Mouse (Mus musculus) MEL (cell line): ENCODE measurements at regions not wholly inside any gene's neighbourhood (a gene's known extent, or its start where the extent isn't known, plus 50 kb on each side); places are given as distances from the start of the nearest gene placed in this dataset.

ENCODE experiments used
- DNase-seq: peaks from one replicate; pipeline ENCODE4 v3.0.0; 2011; ENCODE audit warnings: low read depth, low spot score
- H3K27ac ChIP-seq: 2 replicates; pipeline ENCODE4 v1.5.1; 2012; ENCODE audit warnings: low read depth, mild to moderate bottlenecking, control low read depth, low read length, moderate library complexity; ENCODE audit not compliant: control insufficient read depth
- H3K27me3 ChIP-seq, 2 experiments: fragments of 150-350 bp in 1 of 2; sonication (generic) in 1 of 2; 2 replicates each; pipeline ENCODE4 v1.6.1; 2012; ENCODE audit warnings: low read length in 2 of 2, mild to moderate bottlenecking in 2 of 2, improper control_type of control experiment in 1 of 2, moderate library complexity in 1 of 2; ENCODE audit not compliant: insufficient read depth in 2 of 2, control insufficient read depth in 1 of 2
- H3K36me3 ChIP-seq, 2 experiments: 2 replicates each; pipeline ENCODE4 v1.6.1; 2012 to 2014; ENCODE audit warnings: low read length in 2 of 2, improper control_type of control experiment in 1 of 2, inconsistent platforms in 1 of 2, mild to moderate bottlenecking in 1 of 2; ENCODE audit not compliant: insufficient read depth in 2 of 2, control insufficient read depth in 1 of 2
- H3K4me1 ChIP-seq, 2 experiments: fragments of 150-350 bp in 1 of 2; sonication (generic) in 1 of 2; 2 replicates each; pipeline ENCODE4 v1.6.1; 2012; ENCODE audit warnings: low read length in 2 of 2, improper control_type of control experiment in 1 of 2, mild to moderate bottlenecking in 1 of 2; ENCODE audit not compliant: insufficient read depth in 2 of 2, control insufficient read depth in 1 of 2
- H3K4me3 ChIP-seq, 2 experiments: fragments of 150-350 bp in 1 of 2; sonication (generic) in 1 of 2; 2 replicates each; pipeline ENCODE4 v1.5.1; 2012; ENCODE audit warnings: low read depth in 2 of 2, low read length in 2 of 2, mild to moderate bottlenecking in 2 of 2, moderate library complexity in 2 of 2, control low read depth in 1 of 2, improper control_type of control experiment in 1 of 2; ENCODE audit not compliant: control insufficient read depth in 1 of 2, insufficient read depth in 1 of 2
- H3K79me2 ChIP-seq: 2 replicates; pipeline ENCODE4 v1.6.1; 2012; ENCODE audit warnings: mild to moderate bottlenecking, low read length, moderate library complexity; ENCODE audit not compliant: control insufficient read depth, poor library complexity, insufficient read depth
- H3K9ac ChIP-seq: 2 replicates; pipeline ENCODE4 v1.6.1; 2012; ENCODE audit warnings: low read depth, mild to moderate bottlenecking, control low read depth, low read length, moderate library complexity; ENCODE audit not compliant: control insufficient read depth, poor library complexity, severe bottlenecking
- H3K9me3 ChIP-seq: fragments of 150-350 bp; sonication (generic); replicated peaks from 2 replicates; pipeline ENCODE4 v1.6.1; 2012; ENCODE audit warnings: mild to moderate bottlenecking, low read length, improper control_type of control experiment, moderate library complexity; ENCODE audit not compliant: insufficient read depth
- BHLHE40 ChIP-seq: IDR thresholded peaks from 2 replicates; pipeline ENCODE4 v1.6.1; 2012; ENCODE audit warnings: low read depth, mild to moderate bottlenecking, inconsistent platforms, low read length, improper control_type of control experiment, borderline replicate concordance
- CHD1 ChIP-seq: IDR thresholded peaks from 2 replicates; pipeline ENCODE4 v1.6.1; 2012; ENCODE audit warnings: low read depth, mild to moderate bottlenecking, inconsistent platforms, low read length, improper control_type of control experiment
- CHD2 ChIP-seq: IDR thresholded peaks from 2 replicates; pipeline ENCODE4 v1.6.1; 2011; ENCODE audit warnings: low read length, improper control_type of control experiment
- CTCF ChIP-seq, 3 experiments: IDR thresholded peaks in 2 of 3; conservative IDR thresholded peaks in 1 of 3; 2 replicates each; pipeline ENCODE4 v1.5.1; 2011 to 2012; ENCODE audit warnings: low read length in 3 of 3, low read depth in 2 of 3, mild to moderate bottlenecking in 2 of 3, improper control_type of control experiment in 1 of 3, inconsistent platforms in 1 of 3, mixed read lengths in 1 of 3, moderate library complexity in 1 of 3; ENCODE audit not compliant: control insufficient read depth in 1 of 3, insufficient read depth in 1 of 3, poor library complexity in 1 of 3, severe bottlenecking in 1 of 3
- E2F4 ChIP-seq: IDR thresholded peaks from 2 replicates; pipeline ENCODE4 v1.6.1; 2011; ENCODE audit warnings: low read depth, low read length, improper control_type of control experiment, borderline replicate concordance
- ELF1 ChIP-seq: IDR thresholded peaks from 2 replicates; pipeline ENCODE4 v1.6.1; 2014; ENCODE audit warnings: low read depth, mild to moderate bottlenecking, inconsistent platforms, low read length, improper control_type of control experiment, moderate library complexity
- EP300 ChIP-seq, 2 experiments: IDR thresholded peaks; 2 replicates each; pipeline ENCODE4 v1.6.1; 2011; ENCODE audit warnings: improper control_type of control experiment in 2 of 2, low read length in 2 of 2, low read depth in 1 of 2, mild to moderate bottlenecking in 1 of 2
- GABPA ChIP-seq: IDR thresholded peaks from 2 replicates; pipeline ENCODE4 v1.6.1; 2012; ENCODE audit warnings: low read depth, mild to moderate bottlenecking, inconsistent platforms, low read length, improper control_type of control experiment, moderate library complexity
- GATA1 ChIP-seq: IDR thresholded peaks from 2 replicates; pipeline ENCODE4 v1.6.1; 2011; ENCODE audit warnings: low read depth, low read length, improper control_type of control experiment
- JUND ChIP-seq: IDR thresholded peaks from 2 replicates; pipeline ENCODE4 v1.6.1; 2011; ENCODE audit warnings: low read depth, mild to moderate bottlenecking, improper control_type of control experiment, low read length
- KAT2A ChIP-seq: conservative IDR thresholded peaks from 2 replicates; pipeline ENCODE4 v1.6.1; 2012; ENCODE audit warnings: low read depth, low read length, improper control_type of control experiment, inconsistent platforms
- MAX ChIP-seq: IDR thresholded peaks from 2 replicates; pipeline ENCODE4 v1.6.1; 2011; ENCODE audit warnings: low read length, improper control_type of control experiment
- MAZ ChIP-seq: IDR thresholded peaks from 2 replicates; pipeline ENCODE4 v1.6.1; 2012; ENCODE audit warnings: low read depth, mild to moderate bottlenecking, inconsistent platforms, low read length, improper control_type of control experiment
- MYC ChIP-seq: IDR thresholded peaks from 2 replicates; pipeline ENCODE4 v1.6.1; 2011; ENCODE audit warnings: low read depth, mild to moderate bottlenecking, low read length, improper control_type of control experiment, moderate library complexity
- NELFE ChIP-seq: IDR thresholded peaks from 2 replicates; pipeline ENCODE4 v1.6.1; 2011; ENCODE audit warnings: low read depth, low read length, improper control_type of control experiment
- POLR2AphosphoS2 ChIP-seq: IDR thresholded peaks from 2 replicates; pipeline ENCODE4 v1.6.1; 2011; ENCODE audit warnings: low read length, improper control_type of control experiment
- POLR2AphosphoS5 ChIP-seq: IDR thresholded peaks from 2 replicates; pipeline ENCODE4 v1.6.1; 2012; ENCODE audit warnings: low read depth, borderline replicate concordance, mild to moderate bottlenecking, inconsistent platforms, low read length, moderate library complexity, mixed read lengths
- SIN3A ChIP-seq: IDR thresholded peaks from 2 replicates; pipeline ENCODE4 v1.6.1; 2012; ENCODE audit warnings: low read length, improper control_type of control experiment, inconsistent platforms
- SMC3 ChIP-seq: IDR thresholded peaks from 2 replicates; pipeline ENCODE4 v1.6.1; 2011; ENCODE audit warnings: low read depth, low read length, improper control_type of control experiment
- TAL1 ChIP-seq: IDR thresholded peaks from 2 replicates; pipeline ENCODE4 v1.6.1; 2012; ENCODE audit warnings: mild to moderate bottlenecking, inconsistent platforms, low read length, moderate library complexity, mixed read lengths
- USF1 ChIP-seq: IDR thresholded peaks from 2 replicates; pipeline ENCODE4 v1.6.1; 2014; ENCODE audit warnings: low read depth, mild to moderate bottlenecking, inconsistent platforms, low read length, improper control_type of control experiment, moderate library complexity
- USF2 ChIP-seq, 2 experiments: IDR thresholded peaks; 2 replicates each; pipeline ENCODE4 v1.6.1; 2011 to 2012; ENCODE audit warnings: improper control_type of control experiment in 2 of 2, low read length in 2 of 2, borderline replicate concordance in 1 of 2, inconsistent platforms in 1 of 2, low read depth in 1 of 2, mild to moderate bottlenecking in 1 of 2; ENCODE audit not compliant: insufficient read depth in 1 of 2
- ZC3H11A ChIP-seq: IDR thresholded peaks from 2 replicates; pipeline ENCODE4 v1.6.1; 2012; ENCODE audit warnings: low read depth, mild to moderate bottlenecking, inconsistent platforms, low read length, improper control_type of control experiment
- ZKSCAN1 ChIP-seq: IDR thresholded peaks from 2 replicates; pipeline ENCODE4 v1.6.1; 2012; ENCODE audit warnings: low read depth, mild to moderate bottlenecking, inconsistent platforms, low read length, improper control_type of control experiment, moderate library complexity

GRCm38 (mm10) chr14:71915964-71916363, 575.7 kb downstream of the Gm9195 start:
- no peak overlapping the region for H3K4me3 ChIP-seq
- no peaks in the 10 kb centered on the region for H3K27me3 ChIP-seq

DNA sequence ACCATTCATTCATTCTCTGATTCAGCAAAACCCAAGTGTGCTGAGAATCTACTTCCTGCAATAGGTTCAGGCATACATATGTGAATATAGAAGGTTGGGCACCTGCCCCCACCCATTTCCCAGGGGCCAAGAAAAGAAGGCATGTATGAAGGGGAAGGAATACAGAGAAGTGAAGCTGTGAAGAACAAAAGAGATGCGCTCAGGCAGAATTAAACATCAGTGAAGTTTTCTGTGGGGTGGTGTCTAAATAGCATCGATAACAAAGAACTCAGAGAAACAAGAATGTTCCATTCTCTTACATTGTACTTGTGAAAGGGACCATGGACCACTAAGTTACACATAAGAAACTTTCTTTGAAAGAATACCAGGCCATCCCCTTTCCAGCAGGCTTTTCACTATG, 580.7 kb downstream of the Gm9195 start:
- Histone ChIP-seq H3K27me3 (no peaks in the 10 kb centered on the region), H3K9me3 (no peaks in the 10 kb centered on the region), H3K9ac (no peak overlapping the region), H3K79me2 (no peaks in the 10 kb centered on the region), H3K4me1 (no peaks in the 10 kb centered on the region), H3K36me3 (no peaks in the 10 kb centered on the region), H3K27ac (no peak overlapping the region), H3K4me3 (no peak overlapping the region)
- no peak for DNase-seq
- no peak for TF ChIP-seq MAZ
- TF ChIP-seq CTCF (IDR thresholded peaks at IDR 0.05 in 2 of 3, conservative IDR thresholded peaks at IDR 0.05 in 1 of 3; ENCODE audit: control insufficient read depth in 1 of 3, insufficient read depth in 1 of 3, low read depth in 2 of 3, low read length in 3 of 3, poor library complexity in 1 of 3, severe bottlenecking in 1 of 3) = no peak
- no peak for TF ChIP-seq POLR2AphosphoS5
- TF ChIP-seq GATA1 = no peak
- no peak for TF ChIP-seq ZC3H11A
- no peak for TF ChIP-seq ELF1
- no peak for TF ChIP-seq POLR2AphosphoS2
- TF ChIP-seq JUND = no peak
- TF ChIP-seq MYC = no peak
- no peak for TF ChIP-seq ZKSCAN1
- TF ChIP-seq KAT2A = no peak

More at GRCm38 (mm10) chr14:71915964-71916363, 575.7 kb downstream of the Gm9195 start:
- no peak overlapping the region for H3K9ac ChIP-seq
- no peak for DNase-seq
- TF ChIP-seq TAL1 = no peak
- TF ChIP-seq ELF1 = no peak
- TF ChIP-seq SMC3 = no peak
- H3K4me1 ChIP-seq = no peaks in the 10 kb centered on the region
- no peak overlapping the region for H3K27ac ChIP-seq
- no peaks in the 10 kb centered on the region for H3K79me2 ChIP-seq
- no peaks in the 10 kb centered on the region for H3K36me3 ChIP-seq
- H3K9me3 ChIP-seq = no peaks in the 10 kb centered on the region

DNA sequence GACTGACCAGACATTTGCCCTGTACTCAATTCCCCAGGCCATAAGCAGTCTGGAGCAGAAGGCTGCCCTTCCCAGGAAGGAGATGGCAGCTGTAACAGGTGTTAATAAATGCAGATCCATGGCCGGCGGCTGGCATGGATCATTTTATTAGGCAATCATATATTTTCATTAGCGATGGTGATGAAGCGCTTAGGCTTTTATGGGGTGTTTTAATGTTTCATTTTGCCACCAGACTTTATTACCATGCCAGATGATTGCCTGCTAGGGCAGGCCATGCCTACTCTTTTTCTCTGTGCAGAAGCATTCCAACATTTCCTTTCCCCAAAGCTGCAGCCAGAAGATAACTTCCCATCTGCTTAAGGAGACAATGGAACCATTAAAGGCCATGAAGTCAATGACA, 596.2 kb downstream of the Gm9195 start:
- no peaks in the 10 kb centered on the region for H3K4me1 ChIP-seq
- H3K79me2 ChIP-seq = no peaks in the 10 kb centered on the region
- no peaks in the 10 kb centered on the region for H3K36me3 ChIP-seq
- TF ChIP-seq EP300 (IDR thresholded peaks at IDR 0.05; ENCODE audit: low read depth in 1 of 2, low read length in 2 of 2) (no peak), USF2 (IDR thresholded peaks at IDR 0.05; ENCODE audit: borderline replicate concordance in 1 of 2, insufficient read depth in 1 of 2, low read depth in 1 of 2, low read length in 2 of 2) (no peak), CTCF (IDR thresholded peaks at IDR 0.05 in 2 of 3, conservative IDR thresholded peaks at IDR 0.05 in 1 of 3; ENCODE audit: control insufficient read depth in 1 of 3, insufficient read depth in 1 of 3, low read depth in 2 of 3, low read length in 3 of 3, poor library complexity in 1 of 3, severe bottlenecking in 1 of 3) (no peak), USF1 (no peak), E2F4 (no peak), TAL1 (no peak), NELFE (no peak), BHLHE40 (no peak), GATA1 (no peak), MYC (no peak), CHD1 (no peak), SIN3A (no peak), POLR2AphosphoS2 (no peak), JUND (no peak), MAX (no peak), GABPA (no peak), CHD2 (no peak)
- no peak overlapping the region for H3K4me3 ChIP-seq
- H3K27ac ChIP-seq = no peak overlapping the region
- H3K9me3 ChIP-seq = no peaks in the 10 kb centered on the region
- no peak overlapping the region for H3K9ac ChIP-seq
- no peak for DNase-seq
- H3K27me3 ChIP-seq = no peaks in the 10 kb centered on the region
